Mouse (Mus musculus) urinary bladder, adult 2 months (tissue): ENCODE results near the gene Msl3l2. TPM values are rescaled to one million over a fixed set of nuclear protein-coding genes. Genes with fewer than 3 reads are reported as not detected.

Experiments
- polyA plus RNA-seq: library from polyadenylated mRNA; depleted of rRNA; stranded (reverse); fragments of >200 nt; gene quantifications from 2 replicates; pipeline ENCODE4 v1.2.3, GENCODE M21; 2012; rRNA removed

Msl3l2 gene
- polyA plus RNA-seq, 1 experiment: 7.8 TPM

Other genes starting within 250 kb of the Msl3l2 start
- gene Tbc1d32, start 121.8 kb downstream of the Msl3l2 start, polyA plus RNA-seq: 4.3 and 4.4 TPM in 2 replicates